Mouse (Mus musculus) erythroblast, adult 5-6 weeks (primary cell): Measurements from ENCODE around the gene Slc25a51. TPM values are rescaled to one million over a fixed set of nuclear protein-coding genes. Genes with fewer than 3 reads are reported as not detected.
"Not testable (repeated sequence)": the region's sequence is repeated elsewhere in the genome, so short reads cannot be mapped to it uniquely, and the experiment has no call there.

Source experiments
- ATAC-seq: replicated peaks from 2 replicates; pipeline ENCODE4 v1.8.0; 2016; ENCODE audit warnings: moderate number of reproducible peaks, mild to moderate bottlenecking, moderate TSS enrichment, inconsistent platforms; ENCODE audit not compliant: poor library complexity, low FRiP score, severe bottlenecking
- total RNA-seq, 2 experiments: library from RNA; stranded (forward) in 1 of 2; stranded (reverse) in 1 of 2; fragments of 150-400 nt in 1 of 2; fragments of 200-764, 138-1000 nt in 1 of 2; gene quantifications; 2 replicates each; pipeline versions ENCODE4 v1.2.3 to v1.2.4; 2015 to 2017; ENCODE audit warnings: low replicate concordance in 2 of 2

Gene Slc25a51
- total RNA-seq, 2 experiments from 2014 or later = 932 to 975 TPM

GRCm38 (mm10) chr4:45403499-45403878 lies 5.1 kb downstream of the Slc25a51 start:
- peak; percentile 21 for ATAC-seq

GRCm38 (mm10) chr4:45402878-45403498 lies 5.6 kb downstream of the Slc25a51 start:
- peak; percentile 74 for ATAC-seq

GRCm38 (mm10) chr4:45402281-45402680 lies 6.3 kb downstream of the Slc25a51 start:
- ATAC-seq = no peak

- no peak for ATAC-seq
Observed at GRCm38 (mm10) chr4:45399421-45400210, 8.9 kb downstream of the Slc25a51 start.

- not testable (repeated sequence) for ATAC-seq
Observed at GRCm38 (mm10) chr4:45398315-45398714, 10.3 kb downstream of the Slc25a51 start.

GRCm38 (mm10) chr4:45396211-45396610 lies 12.4 kb downstream of the Slc25a51 start:
- ATAC-seq = not testable (repeated sequence)

GRCm38 (mm10) chr4:45393658-45394057 lies 14.9 kb downstream of the Slc25a51 start:
- ATAC-seq = no peak

GRCm38 (mm10) chr4:45392994-45393393 lies 15.6 kb downstream of the Slc25a51 start:
- ATAC-seq = no peak

- ATAC-seq = no peak
Observed at GRCm38 (mm10) chr4:45392572-45392971, 16.0 kb downstream of the Slc25a51 start.

- ATAC-seq = no peak
Observed at GRCm38 (mm10) chr4:45392099-45392498, 16.5 kb downstream of the Slc25a51 start.

GRCm38 (mm10) chr4:45387296-45387695 lies 21.3 kb downstream of the Slc25a51 start:
- not testable (repeated sequence) for ATAC-seq

GRCm38 (mm10) chr4:45382133-45382532 lies 26.4 kb downstream of the Slc25a51 start:
- ATAC-seq = not testable (repeated sequence)

GRCm38 (mm10) chr4:45380903-45381580 lies 27.5 kb downstream of the Slc25a51 start:
- ATAC-seq = not testable (repeated sequence)

- ATAC-seq = no peak
Observed at GRCm38 (mm10) chr4:45376573-45376972, 32.0 kb downstream of the Slc25a51 start.

GRCm38 (mm10) chr4:45374879-45375278 lies 33.7 kb downstream of the Slc25a51 start:
- ATAC-seq = no peak

- no peak for ATAC-seq
Observed at GRCm38 (mm10) chr4:45371261-45371660, 37.3 kb downstream of the Slc25a51 start.

- ATAC-seq = no peak
Observed at GRCm38 (mm10) chr4:45356653-45357052, 51.9 kb downstream of the Slc25a51 start.
